Mouse (Mus musculus): ENCODE results near the gene Bcl7b. TPM values are rescaled to one million over a fixed set of nuclear protein-coding genes. Genes with fewer than 3 reads are reported as not detected.

Bcl7b gene
- total and polyA plus RNA-seq, 3 experiments: 44.6 to 76.0 TPM; not detected in 1

DNA sequence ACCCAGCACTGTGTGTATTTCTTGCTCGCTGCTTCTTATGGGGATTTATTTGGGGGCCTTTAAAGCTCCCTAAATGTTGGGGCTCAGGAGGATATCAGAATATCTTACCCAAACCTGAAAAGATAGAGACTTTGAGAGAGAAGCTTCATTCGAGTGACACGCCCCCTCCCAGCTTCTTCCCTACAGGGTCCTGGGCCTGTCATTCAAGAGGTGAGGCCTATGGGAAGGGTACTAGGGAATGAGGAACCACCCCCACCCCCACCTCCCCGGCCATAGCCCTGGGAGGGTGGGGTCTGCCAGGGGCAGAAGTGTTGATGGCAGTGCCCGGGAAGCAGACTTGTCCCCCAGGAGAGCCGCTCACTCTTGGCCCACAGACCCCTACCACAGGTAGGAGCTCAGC is 42.0 kb upstream of the Bcl7b start:
- Histone ChIP-seq H3K27ac (ENCODE audit: control insufficient read depth, low read depth, low read length) (no peak overlapping the region), H3K27me3 (ENCODE audit: control insufficient read depth in 1 of 2, insufficient read depth in 2 of 2, low read length in 2 of 2) (peaks cover 0 to 4% of the 10 kb centered on the region in 2 experiments; a peak in 3 of 4 replicates), H3K9me3 (replicated peaks; ENCODE audit: insufficient read depth, low read length) (no peaks in the 10 kb centered on the region), H3K9ac (ENCODE audit: control insufficient read depth, low read depth, low read length, poor library complexity, severe bottlenecking) (no peak overlapping the region), H3K4me1 (ENCODE audit: control insufficient read depth in 1 of 2, insufficient read depth in 2 of 2, low read length in 2 of 2) (no peaks in the 10 kb centered on the region), H3K36me3 (ENCODE audit: control insufficient read depth in 1 of 2, insufficient read depth in 2 of 2, low read length in 2 of 2) (no peaks in the 10 kb centered on the region), H3K4me3 (ENCODE audit: control insufficient read depth in 1 of 2, insufficient read depth in 1 of 2, low read depth in 2 of 2, low read length in 2 of 2) (no peak overlapping the region), H3K79me2 (ENCODE audit: control insufficient read depth, insufficient read depth, low read length, poor library complexity) (no peaks in the 10 kb centered on the region)
- peak; percentile 34 for DNase-seq (ENCODE audit: low read depth, low spot score)
- TF ChIP-seq SIN3A (IDR thresholded peaks at IDR 0.05; ENCODE audit: low read length): no peak
- no peak for TF ChIP-seq ZMIZ1 (IDR thresholded peaks at IDR 0.05; ENCODE audit: low read depth, low read length)
- no peak for TF ChIP-seq CHD1 (IDR thresholded peaks at IDR 0.05; ENCODE audit: low read depth, low read length)
- no peak for TF ChIP-seq GATA1 (IDR thresholded peaks at IDR 0.05; ENCODE audit: low read depth, low read length)
- no peak for TF ChIP-seq UBTF (IDR thresholded peaks at IDR 0.05; ENCODE audit: borderline replicate concordance, insufficient read depth, low read depth, low read length)
- no peak for TF ChIP-seq JUND (IDR thresholded peaks at IDR 0.05; ENCODE audit: low read depth, low read length)
- TF ChIP-seq MAZ (IDR thresholded peaks at IDR 0.05; ENCODE audit: low read depth, low read length): no peak
- TF ChIP-seq MEF2A (IDR thresholded peaks at IDR 0.05; ENCODE audit: extremely low read depth, insufficient replicate concordance, low read depth, low read length, poor library complexity, severe bottlenecking): no peak
- TF ChIP-seq RAD21 (IDR thresholded peaks at IDR 0.05; ENCODE audit: low read depth, low read length): no peak
- TF ChIP-seq TAL1 (IDR thresholded peaks at IDR 0.05; ENCODE audit: low read length): no peak
- TF ChIP-seq POLR2AphosphoS5 (IDR thresholded peaks at IDR 0.05; ENCODE audit: borderline replicate concordance, low read depth, low read length): no peak
- TF ChIP-seq ELF1 (IDR thresholded peaks at IDR 0.05; ENCODE audit: low read depth, low read length): no peak
- TF ChIP-seq EP300 (IDR thresholded peaks at IDR 0.05; ENCODE audit: low read depth in 1 of 2, low read length in 2 of 2): no peak
- no peak for TF ChIP-seq E2F4 (IDR thresholded peaks at IDR 0.05; ENCODE audit: borderline replicate concordance, low read depth, low read length)
- TF ChIP-seq HCFC1 (IDR thresholded peaks at IDR 0.05; ENCODE audit: low read depth, low read length): no peak
- TF ChIP-seq ZKSCAN1 (IDR thresholded peaks at IDR 0.05; ENCODE audit: low read depth, low read length): no peak
- TF ChIP-seq ZNF384 (IDR thresholded peaks at IDR 0.05; ENCODE audit: low read depth, low read length): no peak
- TF ChIP-seq NELFE (IDR thresholded peaks at IDR 0.05; ENCODE audit: low read depth, low read length): no peak
- TF ChIP-seq MAFK (IDR thresholded peaks at IDR 0.05; ENCODE audit: borderline replicate concordance, low read depth, low read length): no peak

DNA sequence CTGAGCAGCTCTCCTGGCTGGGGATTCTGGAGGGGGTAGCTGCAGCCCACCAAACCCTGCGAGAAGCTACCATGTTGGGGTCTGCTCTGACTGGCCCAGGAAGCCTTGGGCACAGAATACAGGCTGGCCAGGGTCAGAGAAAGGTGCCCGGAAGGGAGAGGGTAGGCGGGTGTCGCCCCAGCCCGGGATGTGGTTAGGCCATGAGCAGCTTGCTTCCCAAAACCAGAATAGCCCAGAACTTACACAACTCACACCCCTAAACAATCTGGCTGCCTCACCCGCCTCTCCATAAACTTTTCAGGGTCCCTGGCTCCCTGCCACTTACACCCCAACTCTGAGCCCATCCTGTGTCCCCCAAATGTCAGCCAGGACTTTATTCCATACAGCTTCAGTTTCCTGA is 40.4 kb upstream of the Bcl7b start:
- no peak for TF ChIP-seq ELF1 (IDR thresholded peaks at IDR 0.05; ENCODE audit: low read depth, low read length)
- no peak for TF ChIP-seq MAZ (IDR thresholded peaks at IDR 0.05; ENCODE audit: low read depth, low read length)
- no peak for TF ChIP-seq POLR2AphosphoS5 (IDR thresholded peaks at IDR 0.05; ENCODE audit: borderline replicate concordance, low read depth, low read length)
- no peak for TF ChIP-seq MAX (IDR thresholded peaks at IDR 0.05; ENCODE audit: low read length)
- no peak for TF ChIP-seq BHLHE40 (IDR thresholded peaks at IDR 0.05; ENCODE audit: borderline replicate concordance, low read depth, low read length)
- TF ChIP-seq MYB (IDR thresholded peaks at IDR 0.05; ENCODE audit: low read depth, low read length): no peak
- no peak for TF ChIP-seq MAFK (IDR thresholded peaks at IDR 0.05; ENCODE audit: borderline replicate concordance, low read depth, low read length)
- no peak for TF ChIP-seq SIN3A (IDR thresholded peaks at IDR 0.05; ENCODE audit: low read length)
- no peak for TF ChIP-seq NELFE (IDR thresholded peaks at IDR 0.05; ENCODE audit: low read depth, low read length)
- no peak for TF ChIP-seq CHD2 (IDR thresholded peaks at IDR 0.05; ENCODE audit: low read length)
- TF ChIP-seq MEF2A (IDR thresholded peaks at IDR 0.05; ENCODE audit: extremely low read depth, insufficient replicate concordance, low read depth, low read length, poor library complexity, severe bottlenecking): no peak
- no peak for TF ChIP-seq TCF12 (IDR thresholded peaks at IDR 0.05; ENCODE audit: low read depth, low read length)
- TF ChIP-seq MXI1 (IDR thresholded peaks at IDR 0.05; ENCODE audit: low read depth, low read length): no peak
- TF ChIP-seq JUND (IDR thresholded peaks at IDR 0.05; ENCODE audit: low read depth, low read length): no peak
- TF ChIP-seq CTCF (IDR thresholded peaks at IDR 0.05 in 2 of 3, conservative IDR thresholded peaks at IDR 0.05 in 1 of 3; ENCODE audit: control insufficient read depth in 1 of 3, insufficient read depth in 1 of 3, low read depth in 2 of 3, low read length in 3 of 3, poor library complexity in 1 of 3, severe bottlenecking in 1 of 3): no peak
- TF ChIP-seq ZKSCAN1 (IDR thresholded peaks at IDR 0.05; ENCODE audit: low read depth, low read length): no peak
- TF ChIP-seq SMC3 (IDR thresholded peaks at IDR 0.05; ENCODE audit: low read depth, low read length): no peak
- TF ChIP-seq ETS1 (IDR thresholded peaks at IDR 0.05; ENCODE audit: low read depth, low read length): no peak
- TF ChIP-seq GATA1 (IDR thresholded peaks at IDR 0.05; ENCODE audit: low read depth, low read length): no peak
- no peaks in the 10 kb centered on the region for H3K36me3 ChIP-seq (ENCODE audit: control insufficient read depth in 1 of 2, insufficient read depth in 2 of 2, low read length in 2 of 2)
- no peak for DNase-seq (ENCODE audit: low read depth, low spot score)
- no peaks in the 10 kb centered on the region for H3K79me2 ChIP-seq (ENCODE audit: control insufficient read depth, insufficient read depth, low read length, poor library complexity)
- H3K27ac ChIP-seq (ENCODE audit: control insufficient read depth, low read depth, low read length): no peak overlapping the region
- H3K4me1 ChIP-seq (ENCODE audit: control insufficient read depth in 1 of 2, insufficient read depth in 2 of 2, low read length in 2 of 2): no peaks in the 10 kb centered on the region
- no peak overlapping the region for H3K9ac ChIP-seq (ENCODE audit: control insufficient read depth, low read depth, low read length, poor library complexity, severe bottlenecking)
- no peak overlapping the region for H3K4me3 ChIP-seq (ENCODE audit: control insufficient read depth in 1 of 2, insufficient read depth in 1 of 2, low read depth in 2 of 2, low read length in 2 of 2)
- H3K9me3 ChIP-seq (replicated peaks; ENCODE audit: insufficient read depth, low read length): no peaks in the 10 kb centered on the region
- no peaks in the 10 kb centered on the region; a peak in 3 of 4 replicates for H3K27me3 ChIP-seq (ENCODE audit: control insufficient read depth in 1 of 2, insufficient read depth in 2 of 2, low read length in 2 of 2)
